Mouse (Mus musculus): ENCODE data around the gene Olfr1212.

Olfr1212 gene

GRCm38 (mm10) chr2:88953669-88954068 lies at the start of gene Olfr1212:
Olfr1212 (plus strand) TSS chr2:88953969.
- DNase-seq (ENCODE audit: low spot score in 2 of 2): no peak

- no peak for DNase-seq (ENCODE audit: low spot score in 2 of 2)
Measured at GRCm38 (mm10) chr2:88915057-88915456, 38.7 kb upstream of the Olfr1212 start, which contains the start of gene Olfr1209. Olfr1209 (minus strand) TSS chr2:88915157.

GRCm38 (mm10) chr2:88938011-88938410 lies 15.8 kb upstream of the Olfr1212 start, which contains the start of gene Olfr1211:
Olfr1211 (minus strand) TSS chr2:88938111.
- DNase-seq (ENCODE audit: low spot score in 2 of 2): no peak

- DNase-seq (ENCODE audit: low spot score in 2 of 2): no peak
Measured at GRCm38 (mm10) chr2:88980181-88980580, 26.4 kb downstream of the Olfr1212 start, which contains the start of gene Gm13762. Gm13762 (minus strand) TSS chr2:88980281.

- no peak for DNase-seq (ENCODE audit: low spot score in 2 of 2)
Measured at GRCm38 (mm10) chr2:88992553-88992952, 38.8 kb downstream of the Olfr1212 start, which contains the start of gene Olfr1214. Olfr1214 (minus strand) TSS chr2:88992653.

GRCm38 (mm10) chr2:89006873-89007272 lies 53.1 kb downstream of the Olfr1212 start, which contains the start of gene Olfr1215:
Olfr1215 (minus strand) TSS chr2:89006973.
- DNase-seq (ENCODE audit: low spot score in 2 of 2): no peak
